Mouse (Mus musculus): ENCODE results near the gene Sntb2.
"Not testable (repeated sequence)": the region's sequence is repeated elsewhere in the genome, so short reads cannot be mapped to it uniquely, and the experiment has no call there.

The Sntb2 gene

GRCm38 (mm10) chr8:106972538-106973264 is 37.2 kb downstream of the Sntb2 start:
- no peak for DNase-seq (ENCODE audit: low spot score)

GRCm38 (mm10) chr8:106973526-106973925 is 38.0 kb downstream of the Sntb2 start:
- DNase-seq (ENCODE audit: low spot score), result not testable (repeated sequence)

GRCm38 (mm10) chr8:106974754-106975153 is 39.2 kb downstream of the Sntb2 start:
- DNase-seq (ENCODE audit: low spot score), result no peak

- no peak for DNase-seq (ENCODE audit: low spot score)
These were observed 40.2 kb downstream of the Sntb2 start for GRCm38 (mm10) chr8:106975764-106976163.

- DNase-seq (ENCODE audit: low spot score), result no peak
These were observed 40.9 kb downstream of the Sntb2 start for GRCm38 (mm10) chr8:106976436-106976835.

GRCm38 (mm10) chr8:106978755-106979251 is 43.3 kb downstream of the Sntb2 start:
- DNase-seq (ENCODE audit: low spot score), result peak; percentile 20

GRCm38 (mm10) chr8:106985404-106985821 is 49.9 kb downstream of the Sntb2 start:
- DNase-seq (ENCODE audit: low spot score), result no peak

- DNase-seq (ENCODE audit: low spot score), result no peak
These were observed 50.4 kb downstream of the Sntb2 start for GRCm38 (mm10) chr8:106985951-106986350.

GRCm38 (mm10) chr8:106987557-106987956 is 52.0 kb downstream of the Sntb2 start:
- no peak for DNase-seq (ENCODE audit: low spot score)

- no peak for DNase-seq (ENCODE audit: low spot score)
These were observed 55.8 kb downstream of the Sntb2 start for GRCm38 (mm10) chr8:106991393-106991792.

- DNase-seq (ENCODE audit: low spot score), result not testable (repeated sequence)
These were observed 60.8 kb downstream of the Sntb2 start for GRCm38 (mm10) chr8:106996339-106996738.

GRCm38 (mm10) chr8:106997416-106997815 is 61.9 kb downstream of the Sntb2 start:
- no peak for DNase-seq (ENCODE audit: low spot score)

- no peak for DNase-seq (ENCODE audit: low spot score)
These were observed 63.5 kb downstream of the Sntb2 start for GRCm38 (mm10) chr8:106999068-106999467.

- peak; percentile 89 for DNase-seq (ENCODE audit: low spot score)
These were observed 67.0 kb downstream of the Sntb2 start for GRCm38 (mm10) chr8:107002532-107002931.

- DNase-seq (ENCODE audit: low spot score), result no peak
These were observed 72.2 kb downstream of the Sntb2 start for GRCm38 (mm10) chr8:107007795-107008194.

- no peak for DNase-seq (ENCODE audit: low spot score)
These were observed 77.1 kb downstream of the Sntb2 start for GRCm38 (mm10) chr8:107012666-107013065.

GRCm38 (mm10) chr8:107014915-107015314 is 79.4 kb downstream of the Sntb2 start:
- no peak for DNase-seq (ENCODE audit: low spot score)

GRCm38 (mm10) chr8:107023479-107023878 is 87.9 kb downstream of the Sntb2 start:
- DNase-seq (ENCODE audit: low spot score), result no peak

GRCm38 (mm10) chr8:107029310-107029709 is 93.8 kb downstream of the Sntb2 start:
- no peak for DNase-seq (ENCODE audit: low spot score)

- no peak for DNase-seq (ENCODE audit: low spot score)
These were observed 94.5 kb downstream of the Sntb2 start for GRCm38 (mm10) chr8:107030058-107030457.

- DNase-seq (ENCODE audit: low spot score), result peak; percentile 96
These were observed 95.4 kb downstream of the Sntb2 start, which contains the start of gene Vps4a for GRCm38 (mm10) chr8:107030650-107031576. Gene Vps4a, plus strand, starts transcription at chr8:107031222.

GRCm38 (mm10) chr8:107031577-107032090 is 96.1 kb downstream of the Sntb2 start:
- DNase-seq (ENCODE audit: low spot score), result peak; percentile 42

All from MN1 (cell line).